Mouse (Mus musculus) forebrain, postnatal 0 days (tissue): ENCODE results near the gene Zbtb25. TPM values are rescaled to one million over a fixed set of nuclear protein-coding genes. Genes with fewer than 3 reads are reported as not detected.
A peak's percentile ranks its signal among the peaks of the same experiment; 100 is the strongest.

Source experiments
- ATAC-seq: fragments of 200-750 bp; cut with Nextera tagmentation; 2 replicates; pipeline ENCODE4 v1.8.0; 2017; ENCODE audit warnings: mild to moderate bottlenecking, moderate library complexity
- DNase-seq: peaks from one replicate; pipeline ENCODE4 v3.0.0-alpha.2; 2015
- H3K27ac ChIP-seq: fragments of 300-500 bp; sonication (generic); 2 replicates; pipeline ENCODE4 v1.5.1; 2014; ENCODE audit warnings: low read depth, mild to moderate bottlenecking, antibody characterized with exemption, low read length, moderate library complexity, mixed read lengths
- H3K27me3 ChIP-seq: fragments of 300-500 bp; sonication (generic); 2 replicates; pipeline ENCODE4 v1.6.1; 2014; ENCODE audit warnings: mild to moderate bottlenecking, low read length, mixed read lengths; ENCODE audit not compliant: insufficient read depth
- H3K36me3 ChIP-seq: fragments of 300-500 bp; sonication (generic); 2 replicates; pipeline ENCODE4 v1.6.1; 2014; ENCODE audit warnings: mild to moderate bottlenecking, moderate library complexity; ENCODE audit not compliant: insufficient read depth
- H3K4me1 ChIP-seq: fragments of 300-500 bp; sonication (generic); 2 replicates; pipeline ENCODE4 v1.6.1; 2014; ENCODE audit warnings: antibody characterized with exemption; ENCODE audit not compliant: insufficient read depth
- H3K4me2 ChIP-seq: fragments of 300-500 bp; sonication (generic); 2 replicates; pipeline ENCODE4 v1.6.1; 2014; ENCODE audit warnings: low read depth, mild to moderate bottlenecking, moderate library complexity
- H3K4me3 ChIP-seq: fragments of 300-500 bp; sonication (generic); 2 replicates; pipeline ENCODE4 v1.5.1; 2014; ENCODE audit warnings: low read depth, low read length, mixed read lengths
- H3K9ac ChIP-seq: fragments of 300-500 bp; sonication (generic); 2 replicates; pipeline ENCODE4 v1.6.1; 2014; ENCODE audit warnings: mild to moderate bottlenecking
- H3K9me3 ChIP-seq: fragments of 300-500 bp; sonication (generic); 2 replicates; pipeline ENCODE4 v1.6.1; 2016; ENCODE audit warnings: low read length
- CTCF ChIP-seq: sonication (generic); IDR thresholded peaks from 2 replicates; pipeline ENCODE4 v1.5.1; 2016; ENCODE audit warnings: antibody characterized with exemption, control low read depth, low read depth
- WGBS: fragments of 180-500 bp; shearing (Covaris S2); extraction: QIAGEN DNeasy Blood & Tissue Kit; methylation state at CpG from one replicate; pipeline ENCODE4 v1.1.7; 2014; 5-methylcytosine and 5-hydroxymethylcytosine counted together
- polyA plus RNA-seq: library from polyadenylated mRNA; unstranded; fragments of >200 nt; fragmentation: Nextera tagmentation; extraction: Ambion mirVana; gene quantifications from 2 replicates; pipeline ENCODE4 v1.2.1, GENCODE M21; 2015
- total RNA-seq: library from RNA; depleted of rRNA; stranded (reverse); fragments of >200 nt; gene quantifications from 2 replicates; pipeline ENCODE4 v1.2.3, GENCODE M21; 2014

Gene Zbtb25
- total and polyA plus RNA-seq, 2 experiments from 2014 or later: 13.2 to 25.8 TPM

DNA sequence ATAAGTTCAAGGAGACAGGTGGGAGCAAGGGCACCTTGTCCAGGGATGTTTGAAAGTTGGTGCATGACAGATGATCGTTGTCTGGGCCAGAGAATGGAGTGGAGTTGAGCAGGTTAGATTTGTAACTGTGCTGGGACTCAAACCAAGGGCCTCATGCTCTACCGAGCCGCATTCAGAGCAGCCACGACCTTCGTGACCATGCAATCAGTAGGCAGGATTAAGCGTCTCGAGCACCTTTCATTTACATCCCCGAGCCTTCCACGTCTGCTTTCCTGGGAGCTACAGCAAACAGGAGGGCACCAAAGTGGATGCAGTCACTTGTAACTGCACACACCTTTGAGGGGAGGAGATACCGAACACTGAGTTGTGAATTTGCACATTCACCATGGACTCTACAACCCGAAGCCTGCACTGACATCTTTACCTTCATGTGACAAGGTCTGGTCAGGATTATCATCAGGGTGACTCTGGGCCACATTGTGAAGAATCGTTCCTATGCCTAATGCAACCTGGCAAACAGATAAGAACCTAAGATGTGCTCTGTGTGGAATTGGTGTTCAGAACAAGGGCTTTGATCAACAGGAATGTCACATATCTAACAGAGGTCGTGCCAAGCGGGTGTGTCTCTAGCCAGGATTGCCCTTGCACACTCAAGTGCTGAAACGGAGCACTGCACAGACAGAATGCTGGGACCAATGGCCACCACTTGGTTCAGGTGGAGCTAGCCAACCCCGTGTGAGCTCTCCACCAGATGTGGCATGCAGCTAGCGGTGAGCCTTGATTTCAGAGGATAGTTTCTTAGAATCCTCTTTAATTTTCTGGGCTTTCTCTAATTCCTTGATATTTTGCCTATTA lies 33.1 kb downstream of the Zbtb25 start:
- H3K4me3 ChIP-seq: no peak overlapping the region
- DNase-seq (no peak), ATAC-seq (no peak)
- no peaks in the 10 kb centered on the region for H3K9me3 ChIP-seq
- 78% methylated on average over 17 of the region's 17 CpGs for WGBS
- H3K4me2 ChIP-seq: no peak overlapping the region
- H3K27me3 ChIP-seq: no peaks in the 10 kb centered on the region
- H3K9ac ChIP-seq: no peak overlapping the region
- no peaks in the 10 kb centered on the region for H3K36me3 ChIP-seq
- H3K4me1 ChIP-seq: no peaks in the 10 kb centered on the region
- no peak overlapping the region for H3K27ac ChIP-seq
- TF ChIP-seq CTCF: no peak

DNA sequence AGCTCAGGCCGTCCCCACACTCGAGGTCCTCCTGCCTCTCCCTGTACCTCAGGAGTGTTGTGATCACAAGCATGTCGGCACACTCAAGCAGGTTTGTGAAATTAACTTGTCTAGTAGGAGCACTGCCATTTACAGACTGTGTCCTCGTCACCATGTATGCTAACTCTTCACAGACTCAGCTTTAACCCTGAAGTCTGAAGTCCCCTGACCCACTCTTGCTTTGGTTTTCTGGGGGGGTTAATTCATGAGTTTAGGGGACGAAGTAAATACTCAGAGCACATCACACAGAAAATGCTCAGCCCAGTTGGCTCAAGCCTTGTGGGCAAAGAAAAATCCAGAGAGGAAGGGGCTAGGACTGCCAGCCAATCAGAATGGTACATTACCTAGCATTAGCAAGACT lies 33.8 kb downstream of the Zbtb25 start:
- no peaks in the 10 kb centered on the region for H3K27me3 ChIP-seq
- H3K36me3 ChIP-seq: no peaks in the 10 kb centered on the region
- WGBS: 80% methylated on average over 5 of the region's 5 CpGs
- no peak for DNase-seq
- H3K27ac ChIP-seq: no peak overlapping the region
- TF ChIP-seq CTCF: no peak
- H3K4me3 ChIP-seq: no peak overlapping the region
- H3K4me1 ChIP-seq: no peaks in the 10 kb centered on the region
- no peaks in the 10 kb centered on the region for H3K9me3 ChIP-seq
- no peak for ATAC-seq
- no peak overlapping the region for H3K9ac ChIP-seq
- no peak overlapping the region for H3K4me2 ChIP-seq

DNA sequence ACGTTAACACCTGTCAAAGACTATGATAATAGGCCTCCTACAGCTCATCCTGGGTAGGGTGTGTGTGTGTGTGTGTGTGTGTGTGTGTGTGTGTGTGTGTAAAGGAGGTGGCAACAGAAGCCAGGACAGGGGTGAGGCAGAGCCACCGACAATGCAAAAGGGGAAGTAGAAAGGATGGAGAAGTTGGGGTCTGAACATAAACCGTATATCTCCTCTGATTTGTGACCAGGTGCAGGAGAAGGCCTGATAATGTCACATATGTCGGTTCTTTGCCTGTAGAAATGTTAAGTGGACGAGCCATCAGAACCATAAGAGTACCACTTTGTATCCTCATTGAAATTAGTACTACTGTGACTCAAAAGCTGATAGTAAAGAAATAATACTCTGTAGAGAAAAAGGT lies 35.7 kb downstream of the Zbtb25 start:
- H3K4me1 ChIP-seq: no peaks in the 10 kb centered on the region
- no peak for DNase-seq
- no peak overlapping the region for H3K4me3 ChIP-seq
- 92% methylated on average over 5 of the region's 5 CpGs for WGBS
- ATAC-seq: no peak
- TF ChIP-seq CTCF: no peak
- H3K27me3 ChIP-seq: no peaks in the 10 kb centered on the region
- H3K9me3 ChIP-seq: no peaks in the 10 kb centered on the region
- H3K36me3 ChIP-seq: no peaks in the 10 kb centered on the region
- no peak overlapping the region for H3K27ac ChIP-seq
- H3K4me2 ChIP-seq: no peak overlapping the region
- H3K9ac ChIP-seq: no peak overlapping the region

DNA sequence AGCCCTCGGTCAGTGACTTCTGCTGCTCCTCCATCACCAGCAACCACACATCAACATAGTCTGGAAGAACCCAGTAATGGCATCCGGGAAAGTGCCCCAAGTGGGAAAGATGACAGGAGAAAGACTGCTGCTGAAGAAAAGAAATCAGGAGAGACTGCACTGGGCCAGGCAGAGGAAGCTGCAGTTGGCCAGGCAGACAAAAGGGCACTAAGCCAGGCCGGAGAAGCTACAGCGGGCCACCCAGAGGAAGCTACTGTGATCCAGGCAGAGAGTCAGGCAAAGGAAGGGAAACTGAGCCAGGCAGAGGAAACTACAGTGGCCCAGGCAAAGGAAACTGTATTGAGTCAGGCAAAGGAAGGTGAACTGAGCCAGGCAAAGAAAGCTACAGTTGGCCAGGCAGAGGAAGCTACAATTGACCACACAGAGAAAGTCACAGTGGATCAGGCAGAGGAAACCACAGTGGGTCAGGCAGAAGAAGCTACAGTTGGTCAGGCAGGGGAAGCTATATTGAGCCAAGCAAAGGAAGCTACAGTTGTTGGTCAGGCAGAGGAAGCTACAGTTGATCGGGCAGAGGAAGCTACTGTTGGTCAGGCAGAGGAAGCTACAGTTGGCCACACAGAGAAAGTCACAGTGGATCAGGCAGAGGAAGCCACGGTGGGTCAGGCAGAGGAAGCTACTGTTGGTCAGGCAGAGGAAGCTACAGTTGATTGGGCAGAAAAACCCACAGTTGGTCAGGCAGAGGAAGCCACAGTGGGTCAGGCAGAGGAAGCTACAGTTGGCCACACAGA lies 40.6 kb downstream of the Zbtb25 start:
- no peaks in the 10 kb centered on the region for H3K27me3 ChIP-seq
- 92% methylated on average over 6 of the region's 6 CpGs for WGBS
- H3K4me2 ChIP-seq: no peak overlapping the region
- ATAC-seq: no peak
- no peak for DNase-seq
- no peak overlapping the region for H3K4me3 ChIP-seq
- no peak for TF ChIP-seq CTCF
- no peaks in the 10 kb centered on the region for H3K9me3 ChIP-seq
- H3K9ac ChIP-seq: no peak overlapping the region
- no peak overlapping the region for H3K27ac ChIP-seq
- H3K36me3 ChIP-seq: 0 out of 2 replicates have a peak, but pooled peaks cover 9% of the 10 kb centered on the region
- H3K4me1 ChIP-seq: 0 out of 2 replicates have a peak, but pooled peaks cover 7% of the 10 kb centered on the region

DNA sequence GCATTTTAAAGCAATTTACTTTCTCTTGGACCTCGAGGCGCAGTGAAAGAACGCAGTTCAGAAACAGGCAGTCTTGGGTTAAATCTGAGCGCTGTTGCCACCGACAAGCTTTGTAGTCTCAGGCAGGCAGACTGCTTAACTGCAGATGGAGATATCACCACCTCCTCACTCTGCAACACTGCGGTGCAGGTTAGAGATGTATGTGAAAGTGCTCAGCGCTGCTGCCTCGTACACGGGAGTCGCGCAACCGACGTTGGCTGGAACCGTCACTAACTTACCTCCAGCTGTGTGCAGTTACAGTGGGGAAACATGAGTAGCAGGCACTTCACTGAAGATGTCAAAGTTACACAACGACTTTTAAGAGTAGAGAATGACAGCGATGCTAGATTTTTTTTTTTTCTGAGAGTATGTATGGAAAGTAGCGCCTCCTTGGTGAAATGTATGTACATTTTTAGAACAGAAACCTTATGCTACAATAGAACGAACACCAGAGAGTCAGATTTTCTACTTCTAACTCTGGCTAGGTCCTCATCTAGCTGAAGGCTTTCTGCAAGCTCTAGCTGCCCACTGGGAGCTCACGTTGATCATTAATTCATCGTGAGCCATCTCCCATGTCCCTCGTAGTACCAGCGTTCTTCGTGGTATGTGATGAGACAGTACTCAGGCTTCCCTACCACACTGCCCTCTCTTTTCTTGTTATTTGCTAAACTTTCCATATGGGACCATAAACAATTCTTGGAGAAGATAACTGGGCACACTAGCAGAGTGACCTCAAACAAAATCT lies 42.8 kb downstream of the Zbtb25 start:
- 0 out of 2 replicates have a peak, but pooled peaks cover 7% of the 10 kb centered on the region for H3K4me1 ChIP-seq
- H3K27me3 ChIP-seq: no peaks in the 10 kb centered on the region
- no peak overlapping the region for H3K27ac ChIP-seq
- 86% methylated on average over 23 of the region's 23 CpGs for WGBS
- H3K9ac ChIP-seq: no peak overlapping the region
- H3K4me3 ChIP-seq: no peak overlapping the region
- peak overlapping the region; percentile 95; the same call in 1 of the 2 replicates for H3K4me2 ChIP-seq
- no peaks in the 10 kb centered on the region for H3K9me3 ChIP-seq
- no peak for TF ChIP-seq CTCF
- ATAC-seq (no peak), DNase-seq (peak; percentile 23)
- 0 out of 2 replicates have a peak, but pooled peaks cover 9% of the 10 kb centered on the region for H3K36me3 ChIP-seq

DNA sequence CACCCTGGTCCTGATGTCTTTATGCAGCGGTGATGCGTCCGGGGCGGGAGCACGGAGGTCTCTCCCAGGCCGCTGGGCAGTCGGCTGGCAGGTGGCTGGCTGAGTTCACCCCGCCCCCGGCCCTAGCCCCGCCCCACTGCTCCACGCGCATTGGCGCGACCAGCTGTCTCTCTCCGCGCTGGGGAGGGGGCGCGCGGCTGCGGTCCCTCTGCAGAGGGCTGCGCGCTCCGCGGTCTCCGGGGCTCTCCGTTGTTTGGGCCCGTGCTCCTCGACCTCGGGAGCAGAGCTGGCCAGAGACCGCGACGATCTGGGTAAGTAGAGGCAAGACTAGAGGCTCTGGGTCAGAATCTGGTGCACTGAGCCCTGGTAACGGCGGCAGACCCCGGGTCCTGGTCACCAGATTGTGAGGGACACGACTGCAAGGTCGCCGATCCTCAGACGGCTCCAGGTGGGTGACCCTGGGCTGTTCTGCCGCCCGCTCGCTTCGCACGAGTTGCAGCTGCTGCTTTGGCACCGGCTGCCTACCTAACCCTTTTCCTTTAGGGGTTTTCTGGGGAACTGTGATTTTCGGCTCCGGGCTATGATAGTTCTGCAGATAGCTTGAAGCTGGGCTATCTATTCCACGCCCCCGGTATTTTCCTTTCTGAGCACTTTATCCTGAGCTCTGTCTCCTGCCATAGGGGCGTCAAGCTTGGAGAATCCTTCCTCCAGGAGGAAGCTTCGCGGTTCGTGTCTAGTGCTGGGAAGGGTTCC lies 44.5 kb downstream of the Zbtb25 start, which contains the start of gene Akap5:
Gene Akap5 (plus strand): TSS at position 213 of the 753 bp plus-strand sequence.
- Histone ChIP-seq H3K9me3 (no peaks in the 10 kb centered on the region), H3K4me2 (peak within 1 kb of the TSS; percentile 95), H3K4me1 (0 out of 2 replicates have a peak, but pooled peaks cover 7% of the 10 kb centered on the region), H3K9ac (peak within 1 kb of the TSS; percentile 73), H3K36me3 (peaks cover 17% of the 10 kb centered on the region; the same call in 1 of the 2 replicates), H3K27ac (peak within 1 kb of the TSS; percentile 45; the same call in 1 of the 2 replicates), H3K4me3 (peak within 1 kb of the TSS; percentile 60), H3K27me3 (no peaks in the 10 kb centered on the region)
- 2% methylated on average over 53 of the region's 53 CpGs for WGBS
- peak; percentile 99 for ATAC-seq
- peak; percentile 88 for DNase-seq
- no peak for TF ChIP-seq CTCF
